Mouse (Mus musculus): ENCODE measurements around the gene Ell. TPM values are rescaled to one million over a fixed set of nuclear protein-coding genes. Genes with fewer than 3 reads are reported as not detected.
"Not testable (repeated sequence)": the region's sequence is repeated elsewhere in the genome, so short reads cannot be mapped to it uniquely, and the experiment has no call there.

Ell gene
- polyA plus RNA-seq, 1 experiment from 2014 or later = 14.9 TPM

DNA sequence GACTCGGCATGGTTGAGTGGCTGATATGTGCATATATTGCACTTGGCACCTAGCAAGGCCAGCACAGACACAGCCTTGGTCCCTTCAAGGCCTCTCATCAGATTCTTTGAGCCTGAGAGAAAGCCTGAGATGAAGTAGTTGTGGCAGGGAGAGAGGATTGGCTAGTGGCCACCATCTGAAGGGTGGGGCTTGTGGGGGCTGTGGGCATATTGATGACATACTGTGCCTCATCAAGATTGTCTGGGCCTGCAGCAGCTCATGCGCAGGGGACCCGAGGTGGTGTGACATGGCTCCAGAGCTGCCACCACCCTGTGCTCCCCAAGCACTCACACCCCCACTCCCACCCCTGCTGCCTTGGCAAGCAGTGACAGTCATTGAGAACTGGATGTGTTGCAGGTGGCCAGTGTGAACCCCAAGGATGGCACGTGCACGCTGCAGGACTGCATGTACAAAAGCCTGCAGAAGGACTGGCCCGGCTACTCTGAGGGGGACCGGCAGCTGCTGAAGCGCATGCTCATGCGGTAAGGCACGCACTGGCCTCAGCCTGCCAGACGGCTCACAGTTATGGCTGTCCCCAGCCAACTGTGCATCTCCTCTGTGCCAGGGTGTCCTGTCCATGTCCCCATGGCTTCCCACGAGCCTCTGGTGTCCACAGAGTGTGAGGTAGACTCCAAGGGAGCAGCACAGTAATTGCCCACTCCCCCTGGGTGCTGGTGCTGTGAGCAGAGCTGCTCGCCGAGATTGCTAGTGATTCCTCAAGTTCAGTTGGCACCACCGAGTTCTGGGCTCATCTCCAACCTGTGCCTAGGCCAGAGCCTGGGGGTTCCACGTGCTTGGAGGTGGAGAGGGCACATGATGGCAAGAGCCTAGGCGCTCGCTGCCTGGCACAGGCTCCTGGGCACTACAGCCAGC lies 44.5 kb downstream of the Ell start:
- 90% methylated on average over 18 of the region's 18 CpGs for WGBS
- no peak for DNase-seq (ENCODE audit: low spot score)
- no peak overlapping the region for H3K4me2 ChIP-seq (ENCODE audit: low read length)
- H3K9ac ChIP-seq (ENCODE audit: low read depth, low read length) = no peak overlapping the region
- H3K9me3 ChIP-seq (replicated peaks; ENCODE audit: low read length) = no peaks in the 10 kb centered on the region
- no peak overlapping the region for H3K27ac ChIP-seq
- H3K4me1 ChIP-seq (replicated peaks; ENCODE audit: insufficient read depth, low read length) = no peaks in the 10 kb centered on the region
- no peaks in the 10 kb centered on the region for H3K27me3 ChIP-seq (ENCODE audit: insufficient read depth, low read length)
- TF ChIP-seq CTCF (IDR thresholded peaks at IDR 0.05; ENCODE audit: low read depth) = no peak
- H3K4me3 ChIP-seq (replicated peaks; ENCODE audit: low read depth, low read length) = no peak overlapping the region
- ATAC-seq (replicated peaks; ENCODE audit: low FRiP score, low read depth) = no peak
- H3K36me3 ChIP-seq (ENCODE audit: insufficient read depth, low read length) = peaks cover 61% of the 10 kb centered on the region

DNA sequence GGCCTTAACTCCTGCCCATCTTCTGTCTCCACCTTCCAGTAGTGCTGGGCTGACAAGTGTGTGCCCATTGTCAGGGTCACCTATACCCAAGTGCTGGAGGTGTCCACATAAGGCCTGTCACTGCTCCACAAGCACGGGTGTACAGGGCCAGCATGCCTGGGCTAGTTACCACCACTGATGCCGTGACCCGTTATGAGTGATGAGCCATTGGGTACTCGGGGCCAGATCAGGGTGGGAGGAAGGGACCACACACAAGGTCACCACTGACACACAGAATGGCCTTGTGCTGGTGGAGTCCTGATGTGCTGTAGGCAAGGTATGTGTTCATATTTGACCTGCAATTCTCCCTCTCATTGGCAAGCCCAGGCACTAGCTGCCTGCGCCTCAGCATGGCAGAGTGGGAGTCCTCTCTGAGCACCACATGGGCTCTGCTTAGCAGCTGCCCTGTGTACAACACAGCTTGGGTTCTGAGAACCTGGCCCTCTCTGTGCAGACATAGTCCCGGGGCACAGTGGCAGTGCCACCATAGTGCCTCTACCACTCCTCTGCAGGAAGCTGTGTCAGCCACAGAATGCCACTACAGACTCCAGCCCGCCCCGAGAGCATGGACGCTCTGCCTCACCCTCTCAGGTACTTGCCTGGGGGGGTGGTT lies 45.5 kb downstream of the Ell start:
- WGBS = 90% methylated on average over 9 of the region's 9 CpGs
- no peak overlapping the region for H3K27ac ChIP-seq
- no peak overlapping the region for H3K4me2 ChIP-seq (ENCODE audit: low read length)
- no peaks in the 10 kb centered on the region for H3K4me1 ChIP-seq (replicated peaks; ENCODE audit: insufficient read depth, low read length)
- H3K9ac ChIP-seq (ENCODE audit: low read depth, low read length) = no peak overlapping the region
- DNase-seq (ENCODE audit: low spot score) (no peak), ATAC-seq (replicated peaks; ENCODE audit: low FRiP score, low read depth) (no peak)
- H3K4me3 ChIP-seq (replicated peaks; ENCODE audit: low read depth, low read length) = no peak overlapping the region
- TF ChIP-seq CTCF (IDR thresholded peaks at IDR 0.05; ENCODE audit: low read depth) = no peak
- H3K36me3 ChIP-seq (ENCODE audit: insufficient read depth, low read length) = peaks cover 54% of the 10 kb centered on the region
- H3K27me3 ChIP-seq (ENCODE audit: insufficient read depth, low read length) = no peaks in the 10 kb centered on the region
- H3K9me3 ChIP-seq (replicated peaks; ENCODE audit: low read length) = no peaks in the 10 kb centered on the region

DNA sequence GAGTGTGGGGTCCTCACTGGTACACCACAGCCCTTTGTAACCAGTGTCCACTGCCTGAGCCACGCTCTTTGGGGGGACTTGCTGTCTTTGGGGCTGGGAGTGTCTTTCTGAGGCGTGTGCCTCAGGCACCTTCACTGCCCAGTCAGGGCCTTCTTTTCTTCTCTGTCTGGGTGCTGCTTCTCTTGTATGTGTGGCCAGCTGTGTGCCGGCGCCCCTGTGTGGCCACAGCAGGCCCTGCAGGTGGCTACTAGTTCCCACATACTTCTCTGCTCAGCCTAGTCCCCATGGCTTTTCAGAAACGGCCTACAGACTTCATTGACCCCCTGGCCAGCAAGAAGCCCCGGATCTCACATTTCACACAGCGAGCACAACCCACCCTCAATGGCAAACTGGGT lies 46.0 kb downstream of the Ell start:
- Histone ChIP-seq H3K9me3 (replicated peaks; ENCODE audit: low read length) (no peaks in the 10 kb centered on the region), H3K27me3 (ENCODE audit: insufficient read depth, low read length) (no peaks in the 10 kb centered on the region), H3K9ac (ENCODE audit: low read depth, low read length) (0 out of 2 replicates have a peak overlapping the region, but pooled peaks have one; percentile 5), H3K4me1 (replicated peaks; ENCODE audit: insufficient read depth, low read length) (no peaks in the 10 kb centered on the region), H3K4me2 (ENCODE audit: low read length) (no peak overlapping the region), H3K27ac (no peak overlapping the region), H3K36me3 (ENCODE audit: insufficient read depth, low read length) (peaks cover 51% of the 10 kb centered on the region), H3K4me3 (replicated peaks; ENCODE audit: low read depth, low read length) (no peak overlapping the region)
- WGBS = 36% methylated on average over 7 of the region's 7 CpGs
- DNase-seq (ENCODE audit: low spot score) (no peak), ATAC-seq (replicated peaks; ENCODE audit: low FRiP score, low read depth) (peak; percentile 60; the same call in 1 of the 2 replicates)
- TF ChIP-seq CTCF (IDR thresholded peaks at IDR 0.05; ENCODE audit: low read depth) = peak; percentile 82

DNA sequence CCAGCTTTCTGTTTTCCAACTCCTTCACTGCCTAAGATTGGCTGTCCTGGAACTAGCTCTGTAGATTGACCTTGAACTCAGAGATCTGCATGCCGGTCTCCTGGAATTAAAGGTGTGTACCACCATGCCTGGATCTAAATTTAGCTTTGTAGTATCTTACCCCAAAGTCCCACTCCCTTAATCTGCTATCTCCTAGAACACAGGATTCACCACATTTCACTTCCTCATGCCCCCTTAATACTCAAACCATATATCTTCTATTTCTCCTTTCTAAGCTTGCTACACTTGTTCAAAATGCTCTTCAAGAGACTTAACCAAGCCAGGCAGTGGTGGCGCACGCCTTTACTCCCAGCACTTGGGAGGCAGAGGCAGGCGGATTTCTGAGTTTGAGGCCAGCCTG lies 48.7 kb downstream of the Ell start:
- H3K9ac ChIP-seq (ENCODE audit: low read depth, low read length); H3K4me2 ChIP-seq (ENCODE audit: low read length); ATAC-seq (replicated peaks; ENCODE audit: low FRiP score, low read depth); H3K4me1 ChIP-seq (replicated peaks; ENCODE audit: insufficient read depth, low read length); H3K9me3 ChIP-seq (replicated peaks; ENCODE audit: low read length); DNase-seq (ENCODE audit: low spot score); H3K4me3 ChIP-seq (replicated peaks; ENCODE audit: low read depth, low read length); H3K27ac ChIP-seq; H3K27me3 ChIP-seq (ENCODE audit: insufficient read depth, low read length): not testable (repeated sequence)
- peaks cover 35% of the 10 kb centered on the region for H3K36me3 ChIP-seq (ENCODE audit: insufficient read depth, low read length)
- 93% methylated on average over 4 of the region's 4 CpGs for WGBS

DNA sequence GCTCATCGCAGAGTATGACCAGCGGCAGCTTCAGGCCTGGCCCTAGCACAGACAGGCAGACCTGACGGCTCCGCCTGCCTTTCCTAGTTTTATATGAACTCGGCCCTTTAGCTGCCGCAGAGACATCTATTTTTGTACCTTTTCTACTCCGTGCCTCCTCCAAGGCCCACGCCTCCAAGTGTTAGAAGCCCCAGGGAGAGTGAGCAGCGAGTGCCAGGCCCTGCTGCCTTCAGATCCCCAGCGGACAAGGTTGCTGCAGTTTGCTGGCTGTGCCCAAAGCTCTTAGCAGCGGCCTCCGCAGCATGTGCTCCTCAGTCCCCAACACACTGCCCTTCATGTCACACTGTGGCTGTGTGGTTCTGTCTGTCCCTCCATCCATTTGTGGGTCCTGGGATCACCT lies 52.3 kb downstream of the Ell start:
- Histone ChIP-seq H3K4me2 (ENCODE audit: low read length) (no peak overlapping the region), H3K9ac (ENCODE audit: low read depth, low read length) (no peak overlapping the region), H3K27me3 (ENCODE audit: insufficient read depth, low read length) (no peaks in the 10 kb centered on the region), H3K36me3 (ENCODE audit: insufficient read depth, low read length) (peaks cover 16% of the 10 kb centered on the region), H3K4me1 (replicated peaks; ENCODE audit: insufficient read depth, low read length) (peaks cover 19% of the 10 kb centered on the region), H3K27ac (no peak overlapping the region), H3K4me3 (replicated peaks; ENCODE audit: low read depth, low read length) (no peak overlapping the region), H3K9me3 (replicated peaks; ENCODE audit: low read length) (no peaks in the 10 kb centered on the region)
- WGBS = 83% methylated on average over 12 of the region's 12 CpGs
- no peak for TF ChIP-seq CTCF (IDR thresholded peaks at IDR 0.05; ENCODE audit: low read depth)
- no peak for DNase-seq (ENCODE audit: low spot score)
- no peak for ATAC-seq (replicated peaks; ENCODE audit: low FRiP score, low read depth)

DNA sequence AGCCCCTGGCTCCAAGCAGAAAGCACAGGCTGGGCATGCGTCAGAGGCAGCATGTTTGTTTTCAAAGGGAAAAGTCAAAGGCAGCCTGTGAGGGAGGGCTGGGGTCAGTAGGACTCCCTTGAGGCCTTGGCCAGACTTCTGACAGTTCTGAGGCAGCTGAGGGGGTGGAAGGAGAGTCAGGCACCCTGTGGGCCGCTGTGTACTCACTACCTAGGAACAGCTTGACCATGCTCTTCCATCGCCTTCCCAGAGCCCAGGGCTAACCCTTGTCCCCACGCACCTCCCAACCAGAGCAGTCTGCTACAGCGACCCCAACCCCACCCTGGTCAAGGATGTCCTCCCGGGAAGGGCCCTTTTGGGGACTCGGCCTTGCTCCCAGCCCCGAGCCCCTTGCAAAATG lies 53.9 kb downstream of the Ell start:
- Histone ChIP-seq H3K36me3 (ENCODE audit: insufficient read depth, low read length) (peaks cover 9% of the 10 kb centered on the region), H3K9ac (ENCODE audit: low read depth, low read length) (peak overlapping the region; percentile 58; the same call in 1 of the 2 replicates), H3K27ac (peak overlapping the region; percentile 84), H3K4me2 (ENCODE audit: low read length) (peak overlapping the region; percentile 92), H3K4me3 (replicated peaks; ENCODE audit: low read depth, low read length) (no peak overlapping the region), H3K4me1 (replicated peaks; ENCODE audit: insufficient read depth, low read length) (peaks cover 28% of the 10 kb centered on the region), H3K9me3 (replicated peaks; ENCODE audit: low read length) (no peaks in the 10 kb centered on the region), H3K27me3 (ENCODE audit: insufficient read depth, low read length) (no peaks in the 10 kb centered on the region)
- no peak for ATAC-seq (replicated peaks; ENCODE audit: low FRiP score, low read depth)
- TF ChIP-seq CTCF (IDR thresholded peaks at IDR 0.05; ENCODE audit: low read depth) = no peak
- 49% methylated on average over 8 of the region's 8 CpGs for WGBS
- peak; percentile 65 for DNase-seq (ENCODE audit: low spot score)
